Mouse (Mus musculus): ENCODE results near the gene Lmf2. TPM values are rescaled to one million over a fixed set of nuclear protein-coding genes. Genes with fewer than 3 reads are reported as not detected.

Gene Lmf2
- polyA plus RNA-seq, 1 experiment from 2014 or later = 29.7 TPM

DNA sequence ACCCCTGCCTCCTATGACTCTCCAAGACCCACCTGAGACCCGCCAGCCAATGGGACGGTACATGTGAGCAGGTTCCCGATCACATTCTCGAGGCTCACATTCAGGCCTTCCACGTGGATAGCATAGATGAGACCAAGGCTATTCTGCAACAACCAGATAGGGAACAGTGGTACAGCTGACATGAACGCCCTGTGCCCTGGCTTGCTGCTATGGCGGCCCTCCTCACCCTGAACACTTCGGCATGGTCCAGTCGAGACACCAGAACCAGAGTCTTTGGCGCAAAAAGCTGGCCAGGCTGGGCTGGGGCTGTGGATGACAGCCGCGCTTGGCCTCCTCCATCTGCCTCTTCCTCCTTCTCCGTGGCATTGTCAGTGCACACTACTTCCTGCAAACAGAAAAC lies 48.0 kb downstream of the Lmf2 start:
- Histone ChIP-seq H3K27ac (ENCODE audit: low read depth, low read length) (no peak overlapping the region), H3K36me3 (ENCODE audit: control insufficient read depth, insufficient read depth, low read length) (peaks cover 16% of the 10 kb centered on the region), H3K4me1 (ENCODE audit: control insufficient read depth, insufficient read depth, low read length) (no peaks in the 10 kb centered on the region; the same call in 1 of the 2 replicates), H3K4me3 (ENCODE audit: low read depth, low read length) (no peak overlapping the region), H3K9me3 (replicated peaks; ENCODE audit: control insufficient read depth, low read length) (no peaks in the 10 kb centered on the region), H3K27me3 (ENCODE audit: control insufficient read depth, insufficient read depth, low read length) (no peaks in the 10 kb centered on the region), H3K4me2 (no peak overlapping the region), H3K9ac (ENCODE audit: low read depth, low read length) (no peak overlapping the region)
- 90% methylated on average over 13 of the region's 13 CpGs for WGBS (ENCODE audit: insufficient replicate concordance)
- no peak for ATAC-seq (replicated peaks; ENCODE audit: insufficient number of reproducible peaks, low FRiP score, low TSS enrichment)

DNA sequence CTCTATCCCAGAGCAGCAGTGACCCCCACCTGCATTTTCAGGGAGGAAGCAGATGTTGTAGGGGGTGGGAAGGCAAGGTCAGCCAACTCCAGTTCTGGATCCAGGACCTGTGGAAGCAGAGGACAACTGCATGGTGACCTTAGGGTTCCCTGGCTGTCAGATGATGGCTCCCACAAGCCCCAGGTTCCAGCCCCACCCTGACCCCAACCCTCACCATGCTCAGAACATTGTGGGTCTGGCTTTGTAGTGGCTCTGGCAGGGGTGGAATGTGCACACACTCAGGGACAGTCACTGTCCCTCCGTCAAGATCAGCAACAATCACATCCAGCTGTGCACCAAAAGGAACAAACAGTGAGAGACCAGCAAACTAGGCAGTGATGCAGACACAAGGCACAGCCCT lies 49.5 kb downstream of the Lmf2 start:
- Histone ChIP-seq H3K9ac (ENCODE audit: low read depth, low read length) (no peak overlapping the region), H3K27ac (ENCODE audit: low read depth, low read length) (no peak overlapping the region), H3K36me3 (ENCODE audit: control insufficient read depth, insufficient read depth, low read length) (peaks cover 25% of the 10 kb centered on the region), H3K4me2 (no peak overlapping the region), H3K4me1 (ENCODE audit: control insufficient read depth, insufficient read depth, low read length) (no peaks in the 10 kb centered on the region), H3K4me3 (ENCODE audit: low read depth, low read length) (no peak overlapping the region), H3K27me3 (ENCODE audit: control insufficient read depth, insufficient read depth, low read length) (no peaks in the 10 kb centered on the region), H3K9me3 (replicated peaks; ENCODE audit: control insufficient read depth, low read length) (no peaks in the 10 kb centered on the region)
- WGBS (ENCODE audit: insufficient replicate concordance) = 59% methylated on average over 1 of the region's 1 CpGs
- ATAC-seq (replicated peaks; ENCODE audit: insufficient number of reproducible peaks, low FRiP score, low TSS enrichment) = no peak

Small RNA genes lying within 50 kb of the gene (microRNA-seq; reads per million reads assigned to microRNA genes)
- gene Mir6959 (ENCODE audit: borderline number of aligned reads) = 0.47 reads per million

Other genes with a start within 250 kb of the Lmf2 start
- 13.1 and 14.1 TPM in 2 replicates for gene Tubgcp6, start 232.5 kb downstream of the Lmf2 start, polyA plus RNA-seq (2014; fragmentation: Nextera tagmentation; extraction: Ambion mirVana)
- 10.5 and 11.4 TPM in 2 replicates for gene Hdac10, start 227.0 kb downstream of the Lmf2 start, polyA plus RNA-seq (2014; fragmentation: Nextera tagmentation; extraction: Ambion mirVana)
- gene Mapk12, start 215.0 kb downstream of the Lmf2 start, polyA plus RNA-seq (2014; fragmentation: Nextera tagmentation; extraction: Ambion mirVana) = 20.7 and 24.6 TPM in 2 replicates
- 3.2 and 4.2 TPM in 2 replicates for gene Mapk11, start 206.0 kb downstream of the Lmf2 start, polyA plus RNA-seq (2014; fragmentation: Nextera tagmentation; extraction: Ambion mirVana)
- 84.6 and 95.1 TPM in 2 replicates for gene Plxnb2, start 174.9 kb downstream of the Lmf2 start, polyA plus RNA-seq (2014; fragmentation: Nextera tagmentation; extraction: Ambion mirVana)
- gene Dennd6b, start 159.2 kb downstream of the Lmf2 start, polyA plus RNA-seq (2014; fragmentation: Nextera tagmentation; extraction: Ambion mirVana) = 18.0 and 18.5 TPM in 2 replicates
- gene Ppp6r2, start 144.1 kb downstream of the Lmf2 start, polyA plus RNA-seq (2014; fragmentation: Nextera tagmentation; extraction: Ambion mirVana) = 20.5 and 23.5 TPM in 2 replicates
- 45.7 and 50.8 TPM in 2 replicates for gene Sbf1, start 40.3 kb downstream of the Lmf2 start, polyA plus RNA-seq (2014; fragmentation: Nextera tagmentation; extraction: Ambion mirVana)
- 0.79 and 1.0 TPM in 2 replicates for gene Adm2, start 32.9 kb downstream of the Lmf2 start, polyA plus RNA-seq (2014; fragmentation: Nextera tagmentation; extraction: Ambion mirVana)
- not detected in 2 replicates for gene Miox, start 21.3 kb downstream of the Lmf2 start, polyA plus RNA-seq (2014; fragmentation: Nextera tagmentation; extraction: Ambion mirVana)
- gene Ncaph2, start 60 bp upstream of the Lmf2 start, polyA plus RNA-seq (2014; fragmentation: Nextera tagmentation; extraction: Ambion mirVana) = 107 and 109 TPM in 2 replicates
- 7.4 TPM in 2 replicates for gene Sco2, start 18.2 kb upstream of the Lmf2 start, polyA plus RNA-seq (2014; fragmentation: Nextera tagmentation; extraction: Ambion mirVana)
- gene Tymp, start 21.4 kb upstream of the Lmf2 start, polyA plus RNA-seq (2014; fragmentation: Nextera tagmentation; extraction: Ambion mirVana) = 0.86 and 1.5 TPM in 2 replicates
- gene Odf3b, start 23.6 kb upstream of the Lmf2 start, polyA plus RNA-seq (2014; fragmentation: Nextera tagmentation; extraction: Ambion mirVana) = 0.54 and 1.00 TPM in 2 replicates
- not detected in 2 replicates for gene Klhdc7b, start 29.3 kb upstream of the Lmf2 start, polyA plus RNA-seq (2014; fragmentation: Nextera tagmentation; extraction: Ambion mirVana)
- gene Syce3, start 54.8 kb upstream of the Lmf2 start, polyA plus RNA-seq (2014; fragmentation: Nextera tagmentation; extraction: Ambion mirVana) = not detected in 2 replicates
- gene Cpt1b, start 70.2 kb upstream of the Lmf2 start, polyA plus RNA-seq (2014; fragmentation: Nextera tagmentation; extraction: Ambion mirVana) = 111 and 129 TPM in 2 replicates
- 1.7 and 2.4 TPM in 2 replicates for gene C730034F03Rik, start 73.9 kb upstream of the Lmf2 start, polyA plus RNA-seq (2014; fragmentation: Nextera tagmentation; extraction: Ambion mirVana)
- 0.86 TPM in 1 of 2 replicates, not detected in the other for gene Gm44502, start 74.0 kb upstream of the Lmf2 start, polyA plus RNA-seq (2014; fragmentation: Nextera tagmentation; extraction: Ambion mirVana)
- 67.6 and 68.1 TPM in 2 replicates for gene Chkb, start 74.2 kb upstream of the Lmf2 start, polyA plus RNA-seq (2014; fragmentation: Nextera tagmentation; extraction: Ambion mirVana)
- 0.19 and 0.68 TPM in 2 replicates for gene Mapk8ip2, start 98.3 kb upstream of the Lmf2 start, polyA plus RNA-seq (2014; fragmentation: Nextera tagmentation; extraction: Ambion mirVana)
- gene Arsa, start 121.8 kb upstream of the Lmf2 start, polyA plus RNA-seq (2014; fragmentation: Nextera tagmentation; extraction: Ambion mirVana) = 9.4 TPM in 2 replicates
- gene Shank3, start 144.0 kb upstream of the Lmf2 start, polyA plus RNA-seq (2014; fragmentation: Nextera tagmentation; extraction: Ambion mirVana) = 2.1 and 2.7 TPM in 2 replicates
- 0.20 TPM in 2 replicates for gene Acr, start 212.7 kb upstream of the Lmf2 start, polyA plus RNA-seq (2014; fragmentation: Nextera tagmentation; extraction: Ambion mirVana)
- 25.8 and 27.5 TPM in 2 replicates for gene Rabl2, start 236.3 kb upstream of the Lmf2 start, polyA plus RNA-seq (2014; fragmentation: Nextera tagmentation; extraction: Ambion mirVana)

Measured in heart, embryonic 11.5 days (tissue).